Mouse (Mus musculus) hindbrain, postnatal 0 days (tissue): ENCODE measurements around the gene Atp1b3. TPM values are rescaled to one million over a fixed set of nuclear protein-coding genes. Genes with fewer than 3 reads are reported as not detected.
A peak's percentile ranks its signal among the peaks of the same experiment; 100 is the strongest.

Experiments used
- ATAC-seq: fragments of 200-750 bp; cut with Nextera tagmentation; 2 replicates; pipeline ENCODE4 v1.8.0; 2017; ENCODE audit warnings: mild to moderate bottlenecking, moderate TSS enrichment, moderate library complexity
- DNase-seq: peaks from one replicate; pipeline ENCODE4 v3.0.0-alpha.2; 2015; ENCODE audit warnings: low spot score
- H3K27ac ChIP-seq: fragments of 300-500 bp; sonication (generic); 2 replicates; pipeline ENCODE4 v1.5.1; 2014; ENCODE audit warnings: mild to moderate bottlenecking
- H3K27me3 ChIP-seq: fragments of 300-500 bp; sonication (generic); 2 replicates; pipeline ENCODE4 v1.6.1; 2014; ENCODE audit warnings: low read length, mixed read lengths; ENCODE audit not compliant: insufficient read depth
- H3K36me3 ChIP-seq: fragments of 300-500 bp; sonication (generic); 2 replicates; pipeline ENCODE4 v1.6.1; 2014; ENCODE audit warnings: low read length, mixed read lengths; ENCODE audit not compliant: insufficient read depth
- H3K4me1 ChIP-seq: fragments of 300-500 bp; sonication (generic); 2 replicates; pipeline ENCODE4 v1.6.1; 2014; ENCODE audit warnings: antibody characterized with exemption, low read length, mixed read lengths; ENCODE audit not compliant: insufficient read depth
- H3K4me2 ChIP-seq: fragments of 300-500 bp; sonication (generic); 2 replicates; pipeline ENCODE4 v1.6.1; 2014; ENCODE audit warnings: low read depth, mild to moderate bottlenecking, low read length, moderate library complexity, mixed read lengths
- H3K4me3 ChIP-seq: fragments of 300-500 bp; sonication (generic); 2 replicates; pipeline ENCODE4 v1.5.1; 2014; ENCODE audit warnings: low read length
- H3K9ac ChIP-seq: fragments of 300-500 bp; sonication (generic); replicated peaks from 2 replicates; pipeline ENCODE4 v1.6.1; 2014; ENCODE audit warnings: mild to moderate bottlenecking, low read length, moderate library complexity, mixed read lengths
- H3K9me3 ChIP-seq: fragments of 300-500 bp; sonication (generic); 2 replicates; pipeline ENCODE4 v1.6.1; 2016; ENCODE audit warnings: low read length, mixed read lengths
- CTCF ChIP-seq: IDR thresholded peaks from 2 replicates; pipeline ENCODE4 v1.5.1; 2016; ENCODE audit warnings: antibody characterized with exemption, control low read depth, low read depth
- WGBS: fragments of 180-500 bp; shearing (Covaris S2); extraction: QIAGEN DNeasy Blood & Tissue Kit; methylation state at CpG from one replicate; pipeline ENCODE4 v1.1.7; 2014; 5-methylcytosine and 5-hydroxymethylcytosine counted together
- polyA plus RNA-seq: library from polyadenylated mRNA; unstranded; fragments of >200 nt; fragmentation: Nextera tagmentation; extraction: Ambion mirVana; gene quantifications from 2 replicates; pipeline ENCODE4 v1.2.1, GENCODE M21; 2015
- total RNA-seq: library from RNA; depleted of rRNA; stranded (reverse); fragments of >200 nt; gene quantifications from 2 replicates; pipeline ENCODE4 v1.2.3, GENCODE M21; 2014

Atp1b3 gene
- total and polyA plus RNA-seq, 2 experiments from 2014 or later: 74.0 to 221 TPM

GRCm38 (mm10) chr9:96348885-96349284 lies 15.4 kb downstream of the Atp1b3 start:
- H3K4me2 ChIP-seq: no peak overlapping the region
- peaks cover 4% of the 10 kb centered on the region; the same call in 1 of the 2 replicates for H3K36me3 ChIP-seq
- DNase-seq: no peak
- no peaks in the 10 kb centered on the region for H3K9me3 ChIP-seq
- H3K27ac ChIP-seq: no peak overlapping the region
- H3K4me3 ChIP-seq: no peak overlapping the region
- H3K9ac ChIP-seq: no peak overlapping the region
- WGBS: 92% methylated on average over 5 of the region's 5 CpGs
- H3K27me3 ChIP-seq: no peaks in the 10 kb centered on the region
- no peak for ATAC-seq
- H3K4me1 ChIP-seq: no peaks in the 10 kb centered on the region
- TF ChIP-seq CTCF: no peak

GRCm38 (mm10) chr9:96345750-96346149 lies 18.5 kb downstream of the Atp1b3 start:
- H3K4me2 ChIP-seq: no peak overlapping the region
- no peaks in the 10 kb centered on the region for H3K9me3 ChIP-seq
- H3K27me3 ChIP-seq: no peaks in the 10 kb centered on the region
- ATAC-seq: no peak
- no peak overlapping the region for H3K9ac ChIP-seq
- H3K27ac ChIP-seq: no peak overlapping the region
- no peak for DNase-seq
- peaks cover 13% of the 10 kb centered on the region; the same call in 1 of the 2 replicates for H3K36me3 ChIP-seq
- no peak for TF ChIP-seq CTCF
- WGBS: 97% methylated on average over 3 of the region's 3 CpGs
- H3K4me1 ChIP-seq: no peaks in the 10 kb centered on the region
- no peak overlapping the region for H3K4me3 ChIP-seq

- H3K9me3 ChIP-seq: no peaks in the 10 kb centered on the region
- H3K4me2 ChIP-seq: no peak overlapping the region
- no peaks in the 10 kb centered on the region for H3K27me3 ChIP-seq
- H3K36me3 ChIP-seq: peaks cover 6% of the 10 kb centered on the region; the same call in 1 of the 2 replicates
- no peak overlapping the region for H3K27ac ChIP-seq
- TF ChIP-seq CTCF: no peak
- DNase-seq (no peak), ATAC-seq (no peak)
- WGBS: 91% methylated on average over 5 of the region's 5 CpGs
- H3K4me3 ChIP-seq: no peak overlapping the region
- H3K9ac ChIP-seq: no peak overlapping the region
- H3K4me1 ChIP-seq: 0 out of 2 replicates have a peak, but pooled peaks cover 5% of the 10 kb centered on the region
These were observed 33.1 kb downstream of the Atp1b3 start for GRCm38 (mm10) chr9:96331146-96331545.

GRCm38 (mm10) chr9:96328226-96328625 lies 36.0 kb downstream of the Atp1b3 start:
- DNase-seq: no peak
- H3K4me1 ChIP-seq: 0 out of 2 replicates have a peak, but pooled peaks cover 5% of the 10 kb centered on the region
- H3K9ac ChIP-seq: no peak overlapping the region
- peaks cover 5% of the 10 kb centered on the region; the same call in 1 of the 2 replicates for H3K36me3 ChIP-seq
- no peak for ATAC-seq
- no peaks in the 10 kb centered on the region for H3K9me3 ChIP-seq
- H3K4me3 ChIP-seq: no peak overlapping the region
- no peak overlapping the region for H3K4me2 ChIP-seq
- no peaks in the 10 kb centered on the region for H3K27me3 ChIP-seq
- TF ChIP-seq CTCF: no peak
- H3K27ac ChIP-seq: no peak overlapping the region
- 84% methylated on average over 4 of the region's 4 CpGs for WGBS

GRCm38 (mm10) chr9:96326496-96326923 lies 37.7 kb downstream of the Atp1b3 start:
- no peak overlapping the region for H3K4me2 ChIP-seq
- 0 out of 2 replicates have a peak, but pooled peaks cover 5% of the 10 kb centered on the region for H3K4me1 ChIP-seq
- ATAC-seq: peak; percentile 67
- no peaks in the 10 kb centered on the region for H3K27me3 ChIP-seq
- WGBS: 47% methylated on average over 6 of the region's 6 CpGs
- peak overlapping the region; percentile 79 for H3K27ac ChIP-seq
- peak; percentile 77 for DNase-seq
- no peaks in the 10 kb centered on the region; the same call in 1 of the 2 replicates for H3K36me3 ChIP-seq
- H3K9ac ChIP-seq: no peak overlapping the region
- H3K4me3 ChIP-seq: no peak overlapping the region
- H3K9me3 ChIP-seq: no peaks in the 10 kb centered on the region
- TF ChIP-seq CTCF: no peak

- no peak overlapping the region for H3K4me3 ChIP-seq
- no peak overlapping the region for H3K4me2 ChIP-seq
- TF ChIP-seq CTCF: no peak
- no peak overlapping the region for H3K9ac ChIP-seq
- DNase-seq (peak; percentile 88), ATAC-seq (peak; percentile 91)
- peak overlapping the region; percentile 79 for H3K27ac ChIP-seq
- H3K27me3 ChIP-seq: no peaks in the 10 kb centered on the region
- 0 out of 2 replicates have a peak, but pooled peaks cover 5% of the 10 kb centered on the region for H3K4me1 ChIP-seq
- H3K9me3 ChIP-seq: no peaks in the 10 kb centered on the region
- H3K36me3 ChIP-seq: no peaks in the 10 kb centered on the region
- WGBS: 26% methylated on average over 4 of the region's 4 CpGs
These were observed 39.7 kb downstream of the Atp1b3 start for GRCm38 (mm10) chr9:96324502-96324901.

GRCm38 (mm10) chr9:96322411-96323152 lies 41.7 kb downstream of the Atp1b3 start:
- 0 out of 2 replicates have a peak, but pooled peaks cover 5% of the 10 kb centered on the region for H3K4me1 ChIP-seq
- ATAC-seq (no peak), DNase-seq (peak; percentile 31)
- TF ChIP-seq CTCF: no peak
- no peaks in the 10 kb centered on the region for H3K27me3 ChIP-seq
- H3K9ac ChIP-seq: no peak overlapping the region
- no peak overlapping the region for H3K4me2 ChIP-seq
- no peaks in the 10 kb centered on the region for H3K9me3 ChIP-seq
- no peak overlapping the region for H3K4me3 ChIP-seq
- H3K27ac ChIP-seq: peak overlapping the region; percentile 41
- WGBS: 73% methylated on average over 15 of the region's 15 CpGs
- H3K36me3 ChIP-seq: peaks cover 3% of the 10 kb centered on the region; the same call in 1 of the 2 replicates
